In genomic region chr16:10520908-10521614, GRCm38 (mm10) we compare ENCODE assay signal across 7 mouse cellular contexts. TPM values are rescaled to one million over a fixed set of nuclear protein-coding genes. Genes with fewer than 3 reads are reported as not detected.
DNase-seq lines count a peak whose midpoint lies in the region; ATAC-seq and TF ChIP-seq lines count a peak whose summit lies in the region.

No protein-coding gene starts in this region.

- TF ChIP-seq CTCF in small intestine, adult 2 months (IDR thresholded peaks at IDR 0.05; ENCODE audit: extremely low read depth, insufficient read length, insufficient replicate concordance, low read depth, low read length) = peak; percentile 65; the same call in 1 of the 2 replicates

- WGBS in hindbrain, embryonic 15.5 days = 42% methylated on average over 2 of the region's 2 CpGs
- WGBS in small intestine, adult 2 months = 41% methylated on average over 2 of the region's 2 CpGs

- H3K4me2 ChIP-seq in hindbrain, embryonic 15.5 days = no peak overlapping the region

- no peaks in the 10 kb centered on the region for H3K9me3 ChIP-seq in hindbrain, embryonic 15.5 days

- H3K27ac ChIP-seq in hindbrain, embryonic 15.5 days (replicated peaks) = no peak overlapping the region
- H3K27ac ChIP-seq in small intestine, adult 2 months (ENCODE audit: insufficient read depth, low read depth, low read length) = no peak overlapping the region

- no peak overlapping the region for H3K9ac ChIP-seq in hindbrain, embryonic 15.5 days

- TF ChIP-seq POLR2A in small intestine, adult 2 months (IDR thresholded peaks at IDR 0.05; ENCODE audit: low read depth, low read length) = no peak

- H3K27me3 ChIP-seq in hindbrain, embryonic 15.5 days = no peaks in the 10 kb centered on the region
- no peaks in the 10 kb centered on the region for H3K27me3 ChIP-seq in small intestine, adult 2 months (ENCODE audit: control insufficient read depth, insufficient read depth, low read length)

- ATAC-seq in hindbrain, embryonic 15.5 days (ENCODE audit: low FRiP score, low read depth) = peak; percentile 87
- ATAC-seq in megakaryocyte-erythroid progenitor cell, adult 5-6 weeks (replicated peaks; ENCODE audit: low FRiP score, low TSS enrichment, poor library complexity, severe bottlenecking) = peak; percentile 38; the same call in 1 of the 2 replicates

- H3K4me3 ChIP-seq in hindbrain, embryonic 15.5 days = no peak overlapping the region
- no peak overlapping the region for H3K4me3 ChIP-seq in small intestine, adult 2 months (ENCODE audit: low read depth, low read length)

- DNase-seq in T-cell, adult 2 months (ENCODE audit: low spot score) = peak; percentile 44
- peak; percentile 82 for DNase-seq in cerebellum, adult 9-10 months
- DNase-seq in frontal cortex, postnatal 14 days (ENCODE audit: low spot score in 2 of 2) = peak; percentile 57 to 87
- DNase-seq in layer of hippocampus, postnatal 25 days (ENCODE audit: extremely low spot score in 1 of 2, low spot score in 1 of 2) = peak; percentile 64 to 94

- no peaks in the 10 kb centered on the region for H3K36me3 ChIP-seq in hindbrain, embryonic 15.5 days
- peaks cover 29% of the 10 kb centered on the region for H3K36me3 ChIP-seq in small intestine, adult 2 months (ENCODE audit: control insufficient read depth, insufficient read depth, low read length)

- H3K4me1 ChIP-seq in hindbrain, embryonic 15.5 days (replicated peaks) = no peaks in the 10 kb centered on the region
- H3K4me1 ChIP-seq in small intestine, adult 2 months (ENCODE audit: control insufficient read depth, insufficient read depth, insufficient read length, low read length) = no peaks in the 10 kb centered on the region; the same call in 1 of the 2 replicates

RNA-seq across cellular contexts. Expression of gene Dexi, which starts 21.8 kb away (rescaled TPM):
- 18.1 and 19.3 TPM in 2 replicates for polyA plus RNA-seq in hindbrain, embryonic 15.5 days (2015; fragmentation: Nextera tagmentation; extraction: Ambion mirVana)
- 10 to 100 TPM; 57.1 to 58.3 TPM for total RNA-seq in layer of hippocampus, postnatal 25 days (2021)
- 12.5 and 13.2 TPM in 2 replicates for total RNA-seq in megakaryocyte-erythroid progenitor cell, adult 5-6 weeks (2014; fragmentation: Nextera tagmentation)
- total RNA-seq in megakaryocyte-erythroid progenitor cell, adult 5-6 weeks (2017) = 1.8 and 3.2 TPM in 2 replicates
- 34.9 and 38.3 TPM in 2 replicates for polyA plus RNA-seq in small intestine, adult 2 months (2012; rRNA removed)

RNA-seq across cellular contexts. Expression of gene Clec16a, which starts 24.1 kb away (rescaled TPM):
- 66.2 and 70.2 TPM in 2 replicates for polyA plus RNA-seq in hindbrain, embryonic 15.5 days (2015; fragmentation: Nextera tagmentation; extraction: Ambion mirVana)
- 10 to 100 TPM; 97.5 to 98.9 TPM for total RNA-seq in layer of hippocampus, postnatal 25 days (2021)
- 13.2 and 20.9 TPM in 2 replicates for total RNA-seq in megakaryocyte-erythroid progenitor cell, adult 5-6 weeks (2014; fragmentation: Nextera tagmentation)
- 6.3 and 13.6 TPM in 2 replicates for total RNA-seq in megakaryocyte-erythroid progenitor cell, adult 5-6 weeks (2017)
- polyA plus RNA-seq in small intestine, adult 2 months (2012; rRNA removed) = 7.6 and 14.3 TPM in 2 replicates

RNA-seq across cellular contexts. Expression of gene Ciita, which starts 41.2 kb away (rescaled TPM):
- polyA plus RNA-seq in hindbrain, embryonic 15.5 days (2015; fragmentation: Nextera tagmentation; extraction: Ambion mirVana) = 0.37 and 0.52 TPM in 2 replicates
- not detected for total RNA-seq in layer of hippocampus, postnatal 25 days (2021)
- total RNA-seq in megakaryocyte-erythroid progenitor cell, adult 5-6 weeks (2014; fragmentation: Nextera tagmentation) = 1.8 TPM in 1 of 2 replicates, not detected in the other
- total RNA-seq in megakaryocyte-erythroid progenitor cell, adult 5-6 weeks (2017) = 0.70 and 1.3 TPM in 2 replicates
- 5.9 and 17.0 TPM in 2 replicates for polyA plus RNA-seq in small intestine, adult 2 months (2012; rRNA removed)

Comparison
In these comparisons a context has a peak if more than half of its experiments do, and no peak if none do; other contexts are left out.
1. RNA of gene Dexi, which starts 21.8 kb away (total RNA-seq): 57.1 to 58.3 TPM in layer of hippocampus, postnatal 25 days; 1.8 to 13.2 TPM in megakaryocyte-erythroid progenitor cell, adult 5-6 weeks; every median in the first group is over 4 times any median in the second.
2. RNA of gene Clec16a, which starts 24.1 kb away (total RNA-seq): 97.5 to 98.9 TPM in layer of hippocampus, postnatal 25 days; 6.3 to 20.9 TPM in megakaryocyte-erythroid progenitor cell, adult 5-6 weeks; every median in the first group is over 4 times any median in the second.
3. Peak in every context shown above with its lines, with median percentiles within 50 percentile points of each other: DNase-seq.